Mouse (Mus musculus) erythroblast, embryonic 14.5 days (primary cell): ENCODE results near the gene Fgfr2. TPM values are rescaled to one million over a fixed set of nuclear protein-coding genes. Genes with fewer than 3 reads are reported as not detected.

Experiments used
- H3K27me3 ChIP-seq: 2 replicates; pipeline ENCODE4 v1.6.1; 2012; ENCODE audit warnings: inconsistent platforms; ENCODE audit not compliant: control insufficient read depth
- H3K36me3 ChIP-seq: 2 replicates; pipeline ENCODE4 v1.6.1; 2012; ENCODE audit warnings: mild to moderate bottlenecking, inconsistent platforms; ENCODE audit not compliant: control insufficient read depth
- H3K4me1 ChIP-seq: 2 replicates; pipeline ENCODE4 v1.6.1; 2012; ENCODE audit warnings: inconsistent platforms; ENCODE audit not compliant: control insufficient read depth
- H3K4me3 ChIP-seq: replicated peaks from 2 replicates; pipeline ENCODE3; 2012; ENCODE audit warnings: moderate library complexity, mild to moderate bottlenecking, inconsistent platforms
- H3K9me3 ChIP-seq: 2 replicates; pipeline ENCODE4 v1.6.1; 2012; ENCODE audit warnings: low read length, inconsistent platforms, mixed read lengths; ENCODE audit not compliant: control insufficient read depth
- GATA1 ChIP-seq: IDR thresholded peaks from 2 replicates; pipeline ENCODE4 v1.6.1; 2012; ENCODE audit warnings: low read length, inconsistent platforms, mixed read lengths
- TAL1 ChIP-seq: IDR thresholded peaks from 3 replicates; pipeline ENCODE4 v1.6.1; 2012; ENCODE audit warnings: low read length, inconsistent platforms, mixed read lengths
- polyA plus RNA-seq: library from polyadenylated mRNA; stranded (reverse); fragments of >175 nt; gene quantifications from 2 replicates; pipeline ENCODE4 v1.2.3, GENCODE M21; 2012

Gene Fgfr2
- polyA plus RNA-seq, 1 experiment = not detected

DNA sequence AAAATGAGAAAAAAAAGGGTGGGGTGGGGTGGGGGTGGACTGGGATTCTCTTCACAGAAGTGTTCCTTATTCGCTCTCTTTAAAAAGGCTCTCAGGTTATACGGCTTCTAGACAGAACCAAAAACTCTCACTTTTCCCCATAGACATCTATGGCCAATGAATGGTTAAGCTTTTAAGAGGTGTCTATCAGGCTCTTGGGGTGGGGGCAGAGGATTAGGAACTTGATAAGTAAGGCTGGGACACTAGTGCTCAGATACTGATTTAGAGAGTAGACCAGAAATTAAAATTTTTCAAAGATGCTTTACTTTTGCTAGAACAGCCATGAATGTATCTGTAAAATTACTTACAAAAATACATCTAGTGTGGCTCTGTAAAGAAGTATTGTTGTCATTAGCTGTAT, 528.8 kb downstream of the Fgfr2 start:
- TF ChIP-seq GATA1 (no peak), TAL1 (no peak)
- Histone ChIP-seq H3K9me3 (peaks cover 3% of the 10 kb centered on the region; the same call in 1 of the 2 replicates), H3K27me3 (peaks cover 40% of the 10 kb centered on the region), H3K36me3 (no peaks in the 10 kb centered on the region), H3K4me1 (peaks cover 40% of the 10 kb centered on the region), H3K4me3 (no peak overlapping the region)

DNA sequence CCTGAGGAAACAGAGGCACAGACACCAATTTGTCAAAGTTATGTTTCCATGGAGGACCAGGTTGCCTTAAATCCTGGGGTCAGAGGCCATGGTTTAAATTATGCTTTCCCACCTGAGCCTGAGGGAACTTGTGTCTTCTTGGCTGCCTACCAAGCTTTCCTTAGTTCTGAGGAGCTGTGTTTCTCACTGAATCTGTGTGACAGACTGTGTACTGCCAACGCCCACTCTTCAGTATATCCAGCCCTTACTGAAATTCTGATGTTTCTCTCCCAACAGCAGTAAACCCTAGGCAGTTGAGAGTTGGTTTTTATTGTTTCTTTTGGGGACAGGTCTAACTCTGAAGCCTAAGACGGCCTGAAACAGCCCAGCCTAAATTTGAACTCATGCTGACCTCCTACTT, 529.4 kb downstream of the Fgfr2 start:
- TF ChIP-seq TAL1 (no peak), GATA1 (no peak)
- Histone ChIP-seq H3K36me3 (no peaks in the 10 kb centered on the region), H3K4me3 (no peak overlapping the region), H3K4me1 (peaks cover 38% of the 10 kb centered on the region), H3K27me3 (peaks cover 34% of the 10 kb centered on the region), H3K9me3 (peaks cover under 1% of the 10 kb centered on the region; the same call in 1 of the 2 replicates)

DNA sequence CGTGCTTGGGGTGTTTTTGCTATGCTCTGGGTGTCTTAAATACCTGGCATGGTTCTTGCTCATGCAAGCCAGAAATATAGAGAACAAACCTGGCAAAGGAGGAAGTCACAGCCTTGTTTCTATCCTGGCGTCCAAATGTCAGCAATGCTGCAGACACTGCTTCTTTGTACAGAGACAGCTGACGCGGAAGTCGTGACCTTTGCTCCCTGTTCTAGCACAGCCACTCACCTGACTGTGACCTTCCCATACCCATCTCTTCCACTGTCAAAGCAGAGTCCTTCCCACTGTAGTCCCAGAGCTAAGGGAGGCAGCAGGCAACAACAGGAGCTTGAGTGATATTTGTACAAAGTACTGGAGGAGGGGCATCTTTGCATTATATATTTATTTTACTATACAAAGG, 533.5 kb downstream of the Fgfr2 start:
- Histone ChIP-seq H3K36me3 (no peaks in the 10 kb centered on the region), H3K4me3 (no peak overlapping the region), H3K4me1 (peaks cover 7% of the 10 kb centered on the region), H3K27me3 (no peaks in the 10 kb centered on the region; the same call in 1 of the 2 replicates), H3K9me3 (no peaks in the 10 kb centered on the region)
- no peak for TF ChIP-seq GATA1
- TF ChIP-seq TAL1 = no peak

DNA sequence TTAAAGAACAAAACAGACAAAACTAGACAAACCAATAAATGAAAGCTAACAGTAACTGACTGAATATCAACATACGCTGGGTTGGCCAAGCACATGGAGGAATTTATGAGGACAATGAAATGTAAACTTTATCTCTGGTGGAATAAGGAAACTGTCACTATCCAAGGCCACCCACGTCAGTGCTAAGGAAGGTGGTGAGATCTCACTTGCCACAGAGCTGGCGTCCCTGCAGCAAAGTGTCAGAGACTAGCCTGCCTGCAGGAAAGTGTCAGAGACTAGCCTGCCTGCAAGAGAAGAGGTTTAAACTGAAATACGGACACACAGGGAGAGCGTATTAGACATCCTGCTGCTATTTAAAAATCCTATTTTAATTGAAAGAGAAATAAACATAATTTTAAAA, 536.0 kb downstream of the Fgfr2 start:
- peaks cover 3% of the 10 kb centered on the region; the same call in 1 of the 2 replicates for H3K27me3 ChIP-seq
- H3K36me3 ChIP-seq = no peaks in the 10 kb centered on the region
- no peak for TF ChIP-seq GATA1
- no peak for TF ChIP-seq TAL1
- H3K4me3 ChIP-seq = no peak overlapping the region
- H3K4me1 ChIP-seq = peaks cover 3% of the 10 kb centered on the region
- H3K9me3 ChIP-seq = no peaks in the 10 kb centered on the region

DNA sequence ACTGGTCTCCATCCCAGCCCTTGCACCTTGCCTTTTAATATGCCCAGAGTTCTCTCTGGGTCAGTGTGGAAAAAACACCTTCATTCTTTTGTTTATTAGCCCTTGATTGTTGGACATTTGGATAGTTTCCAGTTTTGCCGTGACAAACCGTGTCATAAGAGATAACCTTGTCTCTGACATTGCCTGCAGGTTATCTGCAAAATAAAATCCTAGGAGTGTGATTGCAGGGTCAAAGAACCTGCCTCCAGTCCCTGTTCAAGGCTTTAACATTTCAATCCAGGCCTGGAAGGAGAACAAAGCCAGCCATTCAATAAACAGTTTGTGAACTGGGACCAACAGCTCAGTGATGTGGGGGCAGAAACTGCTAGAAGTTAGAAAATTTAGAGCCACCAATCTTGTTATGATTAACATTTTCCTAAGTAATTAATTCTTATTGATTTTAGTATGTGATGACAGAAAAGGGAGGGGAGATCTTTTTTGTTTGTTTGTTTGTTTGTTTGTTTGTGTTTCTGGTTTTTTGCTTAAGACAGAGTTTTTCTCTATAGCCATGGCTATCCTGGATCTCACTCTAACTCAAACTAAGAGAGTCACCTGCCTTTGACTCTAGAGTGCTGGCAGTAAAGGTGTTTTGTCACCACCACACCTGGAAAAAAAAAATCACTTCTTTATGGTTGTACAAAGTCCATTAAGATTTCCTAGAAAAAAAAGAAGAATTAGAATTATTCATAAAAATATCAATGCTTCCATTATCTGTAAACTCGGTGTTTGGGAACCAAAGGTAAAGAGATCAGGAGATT, 537.3 kb downstream of the Fgfr2 start:
- no peak for TF ChIP-seq TAL1
- TF ChIP-seq GATA1 = no peak
- Histone ChIP-seq H3K4me1 (no peaks in the 10 kb centered on the region; the same call in 1 of the 2 replicates), H3K4me3 (no peak overlapping the region), H3K27me3 (peaks cover 4% of the 10 kb centered on the region; the same call in 1 of the 2 replicates), H3K9me3 (no peaks in the 10 kb centered on the region), H3K36me3 (no peaks in the 10 kb centered on the region)

DNA sequence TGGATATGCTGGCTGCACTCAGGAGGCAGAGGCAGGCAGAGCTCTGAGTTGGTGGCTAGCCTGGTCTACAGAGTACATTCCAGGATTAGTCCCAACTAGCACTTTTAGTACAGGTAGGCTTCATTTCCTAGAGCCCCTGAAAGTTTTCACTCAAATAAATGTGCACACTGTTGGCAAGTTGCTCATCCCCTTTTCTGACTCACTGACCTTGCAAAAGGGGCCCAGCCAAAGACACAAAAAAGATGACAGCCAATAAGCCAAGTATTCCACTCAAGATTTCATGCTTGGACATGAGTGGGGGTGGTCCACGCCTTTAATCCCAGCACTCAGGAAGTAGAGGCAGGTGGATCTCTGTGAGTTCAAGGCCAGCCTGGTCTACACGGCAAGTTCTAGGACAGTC, 541.7 kb downstream of the Fgfr2 start:
- H3K4me1 ChIP-seq = peaks cover 10% of the 10 kb centered on the region
- TF ChIP-seq TAL1 (no peak), GATA1 (no peak)
- H3K9me3 ChIP-seq = no peaks in the 10 kb centered on the region
- no peaks in the 10 kb centered on the region for H3K36me3 ChIP-seq
- H3K4me3 ChIP-seq = no peak overlapping the region
- peaks cover 22% of the 10 kb centered on the region; the same call in 1 of the 2 replicates for H3K27me3 ChIP-seq

DNA sequence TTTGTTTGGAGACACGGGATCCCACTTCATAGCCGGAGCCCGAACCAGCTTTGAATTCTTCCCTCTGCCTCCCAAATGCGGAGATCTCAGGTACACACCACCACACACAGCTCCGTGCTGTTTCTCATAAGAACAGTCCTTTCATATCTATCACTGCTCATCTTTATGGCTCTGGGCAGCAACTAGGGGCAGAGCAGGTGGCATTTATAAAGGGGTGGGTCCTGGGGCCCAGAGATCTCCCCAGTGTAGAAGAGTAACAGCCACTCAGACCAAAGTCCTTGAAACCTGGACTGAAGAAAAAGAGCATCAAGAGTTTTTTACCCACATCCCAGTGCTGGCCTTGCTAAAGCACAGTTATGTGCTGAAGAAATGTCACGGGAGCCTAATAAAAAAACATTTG, 542.6 kb downstream of the Fgfr2 start:
- TF ChIP-seq TAL1 (no peak), GATA1 (no peak)
- Histone ChIP-seq H3K36me3 (no peaks in the 10 kb centered on the region), H3K9me3 (no peaks in the 10 kb centered on the region), H3K27me3 (peaks cover 22% of the 10 kb centered on the region; the same call in 1 of the 2 replicates), H3K4me1 (peaks cover 14% of the 10 kb centered on the region), H3K4me3 (no peak overlapping the region)

DNA sequence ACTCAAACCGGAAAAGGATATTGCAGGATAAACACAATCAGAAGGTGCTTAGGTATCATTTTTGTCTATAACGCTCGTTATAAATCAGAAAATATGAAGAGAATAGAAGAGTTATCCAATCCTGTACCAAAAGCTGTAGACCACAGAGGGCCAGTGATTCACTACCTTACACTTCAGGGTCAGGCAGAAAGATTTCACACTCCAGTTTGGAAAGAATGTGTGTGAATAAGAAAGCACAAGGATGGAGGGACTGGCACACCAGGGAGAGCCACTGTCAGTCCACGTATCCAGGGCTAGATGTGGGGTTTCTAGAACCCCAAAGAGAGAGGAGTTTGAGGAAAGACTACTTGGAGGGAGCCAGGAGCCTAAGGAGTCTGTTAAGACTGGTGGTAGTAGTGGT, 546.3 kb downstream of the Fgfr2 start:
- Histone ChIP-seq H3K36me3 (peaks cover 3% of the 10 kb centered on the region; the same call in 1 of the 2 replicates), H3K27me3 (peaks cover 19% of the 10 kb centered on the region; the same call in 1 of the 2 replicates), H3K4me3 (peak overlapping the region; percentile 94), H3K4me1 (peaks cover 46% of the 10 kb centered on the region), H3K9me3 (no peaks in the 10 kb centered on the region)
- TF ChIP-seq GATA1 (no peak), TAL1 (no peak)

DNA sequence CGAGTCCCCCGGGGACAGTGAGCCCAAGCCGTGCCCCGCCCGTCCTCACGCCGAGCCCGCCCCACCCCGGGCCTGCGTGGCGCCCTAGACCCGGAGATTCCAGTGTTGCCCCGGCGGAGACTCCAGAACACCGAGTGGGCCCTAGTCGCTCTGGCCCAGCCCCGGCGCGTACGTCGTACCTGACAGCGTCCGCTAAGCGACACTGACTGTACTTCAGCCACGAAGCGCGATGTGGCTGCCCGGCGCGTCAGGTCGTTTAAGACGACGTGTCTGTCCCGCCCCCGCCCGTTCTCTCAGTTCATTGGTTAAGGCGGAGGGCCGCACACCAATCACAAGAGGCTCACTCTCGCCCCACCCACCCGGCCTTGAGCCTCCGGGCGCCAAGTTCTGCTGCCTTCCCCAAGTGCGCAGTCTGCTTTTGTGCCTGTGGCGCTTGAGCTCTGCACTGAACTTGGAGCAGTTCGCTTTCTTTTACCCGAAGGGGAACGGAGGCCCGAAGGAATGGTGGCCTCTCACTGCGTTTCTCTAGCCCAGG, 547.0 kb downstream of the Fgfr2 start, which contains the start of gene Oat:
Gene Oat, minus strand, starts transcription at position 283 of the 535 bp plus-strand sequence.
- H3K27me3 ChIP-seq = peaks cover 19% of the 10 kb centered on the region; the same call in 1 of the 2 replicates
- peaks cover 53% of the 10 kb centered on the region for H3K4me1 ChIP-seq
- peaks cover 5% of the 10 kb centered on the region for H3K36me3 ChIP-seq
- peak within 1 kb of the TSS; percentile 94 for H3K4me3 ChIP-seq
- TF ChIP-seq GATA1 (no peak), TAL1 (no peak)
- H3K9me3 ChIP-seq = no peaks in the 10 kb centered on the region
